Mouse (Mus musculus): Measurements from ENCODE around the gene Kdm4c. TPM values are rescaled to one million over a fixed set of nuclear protein-coding genes. Genes with fewer than 3 reads are reported as not detected.

Gene Kdm4c
- polyA plus RNA-seq, 1 experiment = 3.2 TPM

GRCm38 (mm10) chr4:74294726-74295125, 52.4 kb downstream of the Kdm4c start:
- 73% methylated on average over 3 of the region's 3 CpGs for WGBS
- no peak for DNase-seq
- no peaks in the 10 kb centered on the region for H3K4me1 ChIP-seq (ENCODE audit: control insufficient read depth, insufficient read depth, low read length)
- no peak overlapping the region for H3K4me3 ChIP-seq (replicated peaks; ENCODE audit: extremely low read depth, low read depth, low read length)
- TF ChIP-seq POLR2A (IDR thresholded peaks at IDR 0.05; ENCODE audit: borderline replicate concordance, extremely low read depth, low read depth, low read length) (no peak), CTCF (IDR thresholded peaks at IDR 0.05; ENCODE audit: insufficient read depth, low read length) (no peak)

GRCm38 (mm10) chr4:74305315-74306105, 63.2 kb downstream of the Kdm4c start:
- no peak for DNase-seq
- 82% methylated on average over 5 of the region's 5 CpGs for WGBS
- TF ChIP-seq POLR2A (IDR thresholded peaks at IDR 0.05; ENCODE audit: borderline replicate concordance, extremely low read depth, low read depth, low read length) = no peak
- Histone ChIP-seq H3K4me3 (replicated peaks; ENCODE audit: extremely low read depth, low read depth, low read length) (no peak overlapping the region), H3K4me1 (ENCODE audit: control insufficient read depth, insufficient read depth, low read length) (no peaks in the 10 kb centered on the region)

GRCm38 (mm10) chr4:74311135-74311534, 68.8 kb downstream of the Kdm4c start:
- Histone ChIP-seq H3K4me3 (replicated peaks; ENCODE audit: extremely low read depth, low read depth, low read length) (no peak overlapping the region), H3K4me1 (ENCODE audit: control insufficient read depth, insufficient read depth, low read length) (no peaks in the 10 kb centered on the region)
- 77% methylated on average over 5 of the region's 5 CpGs for WGBS
- no peak for DNase-seq
- TF ChIP-seq POLR2A (IDR thresholded peaks at IDR 0.05; ENCODE audit: borderline replicate concordance, extremely low read depth, low read depth, low read length) = no peak
- TF ChIP-seq CTCF (IDR thresholded peaks at IDR 0.05; ENCODE audit: insufficient read depth, low read length) = no peak

- DNase-seq = no peak
- TF ChIP-seq POLR2A (IDR thresholded peaks at IDR 0.05; ENCODE audit: borderline replicate concordance, extremely low read depth, low read depth, low read length) = no peak
- no peak for TF ChIP-seq CTCF (IDR thresholded peaks at IDR 0.05; ENCODE audit: insufficient read depth, low read length)
- 93% methylated on average over 2 of the region's 2 CpGs for WGBS
- Histone ChIP-seq H3K4me1 (ENCODE audit: control insufficient read depth, insufficient read depth, low read length) (no peaks in the 10 kb centered on the region), H3K4me3 (replicated peaks; ENCODE audit: extremely low read depth, low read depth, low read length) (no peak overlapping the region)
These were observed 70.6 kb downstream of the Kdm4c start for GRCm38 (mm10) chr4:74312858-74313257.

GRCm38 (mm10) chr4:74315388-74315787, 73.1 kb downstream of the Kdm4c start:
- Histone ChIP-seq H3K4me3 (replicated peaks; ENCODE audit: extremely low read depth, low read depth, low read length) (no peak overlapping the region), H3K4me1 (ENCODE audit: control insufficient read depth, insufficient read depth, low read length) (no peaks in the 10 kb centered on the region)
- DNase-seq = no peak
- 98% methylated on average over 5 of the region's 5 CpGs for WGBS
- no peak for TF ChIP-seq POLR2A (IDR thresholded peaks at IDR 0.05; ENCODE audit: borderline replicate concordance, extremely low read depth, low read depth, low read length)

GRCm38 (mm10) chr4:74319313-74319712, 77.0 kb downstream of the Kdm4c start:
- TF ChIP-seq CTCF (IDR thresholded peaks at IDR 0.05; ENCODE audit: insufficient read depth, low read length) (no peak), POLR2A (IDR thresholded peaks at IDR 0.05; ENCODE audit: borderline replicate concordance, extremely low read depth, low read depth, low read length) (no peak)
- H3K4me3 ChIP-seq (replicated peaks; ENCODE audit: extremely low read depth, low read depth, low read length) = no peak overlapping the region
- 96% methylated on average over 1 of the region's 1 CpGs for WGBS
- DNase-seq = no peak
- no peaks in the 10 kb centered on the region for H3K4me1 ChIP-seq (ENCODE audit: control insufficient read depth, insufficient read depth, low read length)

GRCm38 (mm10) chr4:74357479-74357878, 115.2 kb downstream of the Kdm4c start:
- WGBS = 72% methylated on average over 4 of the region's 4 CpGs
- H3K4me1 ChIP-seq (ENCODE audit: control insufficient read depth, insufficient read depth, low read length) = no peaks in the 10 kb centered on the region; the same call in 1 of the 2 replicates
- no peak overlapping the region for H3K4me3 ChIP-seq (replicated peaks; ENCODE audit: extremely low read depth, low read depth, low read length)
- no peak for TF ChIP-seq POLR2A (IDR thresholded peaks at IDR 0.05; ENCODE audit: borderline replicate concordance, extremely low read depth, low read depth, low read length)
- no peak for TF ChIP-seq CTCF (IDR thresholded peaks at IDR 0.05; ENCODE audit: insufficient read depth, low read length)
- no peak for DNase-seq

GRCm38 (mm10) chr4:74360274-74360673, 118.0 kb downstream of the Kdm4c start:
- Histone ChIP-seq H3K4me3 (replicated peaks; ENCODE audit: extremely low read depth, low read depth, low read length) (no peak overlapping the region), H3K4me1 (ENCODE audit: control insufficient read depth, insufficient read depth, low read length) (no peaks in the 10 kb centered on the region; the same call in 1 of the 2 replicates)
- DNase-seq = no peak
- no peak for TF ChIP-seq CTCF (IDR thresholded peaks at IDR 0.05; ENCODE audit: insufficient read depth, low read length)
- no peak for TF ChIP-seq POLR2A (IDR thresholded peaks at IDR 0.05; ENCODE audit: borderline replicate concordance, extremely low read depth, low read depth, low read length)
- WGBS = 95% methylated on average over 3 of the region's 3 CpGs

- no peak for TF ChIP-seq CTCF (IDR thresholded peaks at IDR 0.05; ENCODE audit: insufficient read depth, low read length)
- no peak for TF ChIP-seq POLR2A (IDR thresholded peaks at IDR 0.05; ENCODE audit: borderline replicate concordance, extremely low read depth, low read depth, low read length)
- Histone ChIP-seq H3K4me3 (replicated peaks; ENCODE audit: extremely low read depth, low read depth, low read length) (no peak overlapping the region), H3K4me1 (ENCODE audit: control insufficient read depth, insufficient read depth, low read length) (no peaks in the 10 kb centered on the region)
- DNase-seq = no peak
- WGBS = 57% methylated on average over 4 of the region's 4 CpGs
These were observed 144.3 kb downstream of the Kdm4c start for GRCm38 (mm10) chr4:74386583-74386982.

- no peak for TF ChIP-seq CTCF (IDR thresholded peaks at IDR 0.05; ENCODE audit: insufficient read depth, low read length)
- TF ChIP-seq POLR2A (IDR thresholded peaks at IDR 0.05; ENCODE audit: borderline replicate concordance, extremely low read depth, low read depth, low read length) = no peak
- Histone ChIP-seq H3K4me1 (ENCODE audit: control insufficient read depth, insufficient read depth, low read length) (no peaks in the 10 kb centered on the region), H3K4me3 (replicated peaks; ENCODE audit: extremely low read depth, low read depth, low read length) (no peak overlapping the region)
- DNase-seq = no peak
- 91% methylated on average over 2 of the region's 2 CpGs for WGBS
These were observed 150.9 kb downstream of the Kdm4c start for GRCm38 (mm10) chr4:74393162-74393561.
